Mouse (Mus musculus) frontal cortex, adult (tissue): ENCODE results near the gene Nit1.
"Not testable (repeated sequence)": the region's sequence is repeated elsewhere in the genome, so short reads cannot be mapped to it uniquely, and the experiment has no call there.

Source experiments
- ATAC-seq: cut with Nextera tagmentation; 2 replicates; pipeline ENCODE4 v1.9.2; 2017; ENCODE audit warnings: mild to moderate bottlenecking, moderate library complexity, mixed read lengths; ENCODE audit not compliant: low TSS enrichment

Nit1 gene

DNA sequence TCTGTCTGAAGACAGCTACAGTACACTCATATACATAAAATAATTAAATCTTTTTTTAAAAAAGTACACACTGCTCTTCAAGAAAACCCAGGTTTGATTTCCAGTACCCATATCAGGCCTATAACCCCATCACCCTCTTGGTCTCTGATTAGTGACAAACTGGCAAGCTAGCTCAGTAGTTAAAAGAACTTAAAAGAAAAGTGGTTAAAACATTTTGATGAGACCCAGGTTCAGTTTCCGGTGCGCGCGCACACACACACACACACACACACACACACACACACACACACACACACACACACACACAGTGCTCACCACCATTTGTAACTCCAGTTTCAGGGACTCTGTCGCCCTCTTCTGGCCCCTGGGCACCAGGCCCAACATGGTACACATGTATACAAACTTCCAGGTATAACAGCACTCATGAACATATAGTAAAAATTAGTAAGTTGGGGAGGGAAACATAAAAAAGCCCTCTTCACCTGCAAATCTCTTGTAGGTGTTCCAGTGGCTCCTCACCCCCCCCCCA lies 10.4 kb upstream of the Nit1 start:
- ATAC-seq: no peak

- no peak for ATAC-seq
These were observed 3.8 kb upstream of the Nit1 start for GRCm38 (mm10) chr1:171349210-171349609.

GRCm38 (mm10) chr1:171348665-171349064 lies 3.2 kb upstream of the Nit1 start:
- ATAC-seq: no peak

- peak; percentile 4; the same call in 1 of the 2 replicates for ATAC-seq
These were observed 627 bp upstream of the Nit1 start for GRCm38 (mm10) chr1:171346095-171346450.

DNA sequence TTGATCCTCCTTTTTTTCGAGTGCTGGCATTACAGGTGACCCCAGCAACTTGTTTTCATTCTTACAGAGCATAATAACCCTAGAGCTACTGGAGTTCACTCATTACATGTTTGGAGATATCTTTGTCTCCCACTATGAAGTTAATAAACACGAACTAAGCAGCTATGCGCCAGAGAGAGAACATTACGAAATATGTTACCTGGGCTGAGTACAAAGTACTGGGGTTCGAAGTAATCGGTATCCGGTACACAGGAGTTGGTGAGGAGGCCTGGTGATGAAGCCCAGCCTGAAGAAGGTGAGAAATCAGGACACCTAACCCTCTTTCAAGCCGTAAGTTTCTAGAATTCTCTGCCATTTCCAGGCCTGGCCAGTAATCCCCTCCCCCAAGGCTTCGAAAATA lies 731 bp downstream of the Nit1 start:
- ATAC-seq: no peak

GRCm38 (mm10) chr1:171343922-171344677 lies 1.3 kb downstream of the Nit1 start:
- ATAC-seq: no peak

GRCm38 (mm10) chr1:171342262-171343207 lies 2.9 kb downstream of the Nit1 start:
- ATAC-seq: no peak

DNA sequence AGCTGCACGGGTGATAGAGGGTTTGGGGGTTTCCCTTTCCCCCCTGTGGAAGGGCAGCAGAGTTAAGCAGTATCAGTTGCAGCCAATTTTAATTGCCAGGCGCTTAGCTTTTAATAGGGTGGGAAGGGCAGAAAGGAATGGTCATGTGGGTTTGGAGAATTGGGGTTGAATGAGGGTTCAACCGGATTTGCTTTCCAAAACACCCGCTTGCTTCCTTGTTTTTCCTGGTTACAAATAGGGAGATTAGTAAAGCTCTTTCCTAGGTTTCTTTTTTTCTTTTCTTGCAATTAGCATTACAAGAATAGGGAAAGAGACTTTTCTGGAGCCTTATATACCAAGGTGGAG lies 15.3 kb downstream of the Nit1 start:
- no peak for ATAC-seq

DNA sequence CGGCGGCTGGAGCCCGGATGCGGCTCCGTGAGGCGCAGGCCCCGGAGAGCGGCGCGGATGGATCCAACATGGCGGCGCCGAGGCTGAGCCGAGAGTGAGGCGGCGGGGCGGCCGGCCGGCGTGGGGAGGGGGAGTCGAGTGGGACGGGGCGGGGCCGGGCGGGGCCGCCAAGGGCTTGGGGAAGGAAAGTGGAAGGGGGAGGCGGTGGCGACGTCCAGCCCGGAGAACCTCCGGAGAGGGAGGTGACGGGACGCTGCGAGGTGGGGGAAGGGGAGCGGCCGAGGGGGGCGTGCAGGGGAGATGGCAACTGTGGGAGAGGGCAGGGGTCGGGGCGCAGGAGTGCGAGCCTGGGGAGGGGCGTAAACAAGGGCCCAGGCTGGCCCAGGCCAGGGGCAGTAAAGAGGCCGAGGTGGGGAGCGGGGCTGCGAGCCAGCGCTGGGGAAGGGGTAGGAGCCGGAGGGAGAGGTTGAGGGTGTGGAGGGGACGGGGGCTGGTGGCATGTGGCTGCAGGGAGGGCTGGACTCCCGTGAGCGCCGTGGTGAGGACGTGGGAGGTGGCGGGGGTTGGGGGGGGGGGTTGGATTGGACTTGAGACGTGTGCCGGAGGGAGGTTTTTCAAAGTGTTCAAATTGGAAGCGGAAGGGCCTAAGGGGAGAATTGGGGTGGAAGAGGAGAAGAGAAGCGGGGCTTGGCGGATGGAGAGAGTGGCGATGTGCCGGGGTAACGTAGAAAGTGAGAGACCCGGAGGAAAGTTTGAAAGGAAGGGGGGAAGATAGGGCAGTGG lies 15.8 kb downstream of the Nit1 start:
- ATAC-seq: peak; percentile 45

DNA sequence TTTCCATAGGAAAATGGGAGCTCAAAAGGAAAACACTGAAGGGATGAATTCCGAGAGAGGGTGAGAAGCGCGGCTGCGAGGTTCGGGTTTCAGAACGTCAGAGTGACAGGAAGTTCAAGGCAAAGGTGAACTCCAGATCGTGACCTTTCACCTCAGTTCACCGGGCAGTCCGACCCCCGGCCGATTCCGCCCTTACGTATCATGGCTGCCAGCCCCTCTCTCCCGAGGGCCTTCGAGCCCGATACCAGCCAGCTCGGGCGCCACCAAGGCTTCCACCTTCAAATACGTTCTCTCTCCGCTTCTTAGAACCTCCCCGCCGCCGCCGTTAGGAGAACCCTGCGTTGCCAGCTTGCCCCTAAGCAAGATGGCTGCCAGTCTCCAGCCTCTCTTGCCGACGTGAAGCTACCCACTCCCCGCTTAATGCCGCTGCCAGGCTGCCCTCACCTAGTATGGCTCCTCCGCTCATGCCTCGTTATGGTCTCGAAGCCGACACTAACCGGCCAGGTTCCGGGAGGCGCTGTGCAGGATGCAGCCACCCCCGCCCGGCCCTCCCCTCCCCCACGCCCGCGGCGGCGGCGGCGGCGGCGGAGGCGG lies 16.5 kb downstream of the Nit1 start, which contains the start of gene Dedd:
Gene Dedd, plus strand, starts transcription at position 307 of the 594 bp plus-strand sequence.
- ATAC-seq: peak; percentile 90

DNA sequence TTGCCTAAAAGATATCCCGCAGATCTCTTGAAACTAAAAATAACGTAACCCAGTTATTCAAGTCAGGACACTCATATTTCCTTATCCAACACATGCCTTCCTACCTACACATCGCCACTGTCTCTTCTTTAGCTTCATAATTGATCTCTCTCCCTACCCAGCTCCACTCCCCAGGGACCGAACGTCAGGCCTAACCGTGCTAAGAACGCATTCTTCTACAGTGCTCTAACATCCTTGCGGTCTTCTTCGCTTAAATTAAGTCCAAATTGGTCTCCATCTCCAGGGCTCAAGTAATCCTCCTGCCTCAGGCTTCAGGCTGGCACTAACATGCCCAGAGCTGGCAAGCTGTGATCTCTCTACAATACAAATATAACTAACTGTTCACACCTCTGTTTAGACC lies 17.2 kb downstream of the Nit1 start:
- ATAC-seq: no peak

GRCm38 (mm10) chr1:171326588-171326987 lies 18.9 kb downstream of the Nit1 start:
- not testable (repeated sequence) for ATAC-seq

DNA sequence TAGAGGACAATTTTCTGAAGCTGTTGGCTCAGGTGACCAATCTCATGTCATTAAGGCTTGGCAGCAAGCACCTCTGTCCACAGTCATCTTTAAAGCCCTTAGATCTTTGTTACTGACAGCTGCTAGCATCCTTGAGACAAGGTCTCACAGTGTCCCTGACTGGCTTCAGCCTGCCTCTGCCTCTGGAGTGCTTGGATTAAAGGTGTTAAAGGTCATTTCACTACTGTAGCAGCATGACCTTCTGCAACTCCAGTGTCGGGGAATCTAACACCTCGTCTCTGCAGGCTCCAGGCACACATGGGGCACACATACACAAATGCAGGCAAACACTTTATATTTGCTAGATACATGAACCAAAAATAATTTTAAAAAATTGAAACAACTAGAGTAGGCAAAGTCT lies 19.9 kb downstream of the Nit1 start:
- ATAC-seq: no peak

DNA sequence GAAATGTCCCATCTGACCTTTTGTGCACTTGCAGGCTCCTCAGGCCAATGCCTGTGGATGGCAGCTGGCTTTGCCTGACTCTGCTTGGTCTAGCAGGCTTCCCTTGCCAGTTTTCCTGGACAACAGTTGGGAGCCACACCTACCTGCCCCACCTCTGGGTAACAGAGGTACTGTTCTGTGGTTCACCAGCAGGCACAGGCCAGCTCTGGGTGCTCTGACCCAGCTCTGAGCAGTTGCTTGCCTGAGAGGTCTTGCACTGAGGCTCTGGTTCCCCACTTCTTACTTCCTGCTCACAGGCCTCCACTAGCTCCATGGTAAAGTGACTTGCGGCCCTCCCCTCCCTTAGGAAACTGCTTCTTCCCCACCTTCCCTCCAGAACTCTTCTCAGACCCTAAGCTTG lies 23.4 kb downstream of the Nit1 start:
- ATAC-seq: no peak

DNA sequence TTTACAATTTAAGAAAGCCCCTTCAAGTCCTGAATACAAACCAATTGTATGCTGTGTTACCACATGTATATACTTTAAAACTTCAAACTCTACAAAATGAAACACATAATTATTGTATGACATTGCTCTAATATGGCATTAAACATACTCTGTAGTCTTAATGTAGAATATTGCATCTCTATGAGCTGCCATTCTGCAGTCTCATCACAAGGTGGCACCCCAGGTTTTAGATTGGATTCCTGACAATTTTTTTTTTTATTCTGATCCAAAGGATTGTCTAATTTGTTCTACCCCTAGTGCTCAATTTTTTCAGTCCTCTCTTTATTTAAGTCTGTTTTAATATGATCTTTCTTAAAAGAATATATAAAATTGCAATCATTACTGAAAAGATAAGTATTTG lies 24.0 kb downstream of the Nit1 start:
- ATAC-seq: no peak

DNA sequence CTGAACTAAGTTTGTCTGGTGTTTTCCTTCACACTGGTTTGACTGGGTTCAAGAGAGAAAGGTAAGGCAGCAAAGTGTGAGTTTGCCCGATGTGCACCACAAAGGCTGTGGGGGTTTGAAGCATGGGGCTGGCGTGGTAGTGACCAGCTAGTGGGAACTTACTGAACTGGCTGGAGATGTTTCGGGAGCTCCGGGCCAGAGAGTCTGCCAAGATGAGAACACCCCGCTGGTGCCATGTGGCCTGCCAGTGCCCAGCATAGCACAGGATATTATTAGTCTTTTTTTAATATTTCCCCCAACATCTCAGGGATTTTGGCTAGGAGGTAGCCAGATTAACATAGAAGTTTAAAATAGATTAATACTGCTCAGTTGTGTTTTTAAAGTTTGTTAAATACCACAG lies 25.3 kb downstream of the Nit1 start:
- no peak for ATAC-seq

GRCm38 (mm10) chr1:171319748-171320147 lies 25.7 kb downstream of the Nit1 start:
- no peak for ATAC-seq

- ATAC-seq: no peak
These were observed 36.1 kb downstream of the Nit1 start for GRCm38 (mm10) chr1:171309321-171309720.

DNA sequence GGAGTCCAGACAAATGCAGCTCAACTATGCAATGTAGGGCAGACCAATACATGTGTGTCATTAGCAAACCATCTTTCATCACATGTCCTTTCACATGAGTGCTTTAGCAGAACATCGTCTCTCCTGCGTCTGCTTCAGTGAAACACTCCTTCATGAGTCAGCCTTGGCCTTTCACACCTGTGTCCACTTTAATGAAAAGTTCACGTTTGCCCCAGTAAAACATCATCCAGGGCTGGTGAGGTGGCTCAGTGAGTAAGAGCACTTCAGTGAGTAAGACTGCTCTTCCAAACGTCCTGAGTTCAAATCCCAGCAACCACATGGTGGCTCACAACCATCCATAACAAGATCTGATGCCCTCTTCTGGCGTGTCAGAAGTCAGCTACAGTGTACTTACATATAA lies 39.3 kb downstream of the Nit1 start:
- ATAC-seq: not testable (repeated sequence)

GRCm38 (mm10) chr1:171298226-171298625 lies 47.2 kb downstream of the Nit1 start:
- ATAC-seq: no peak

DNA sequence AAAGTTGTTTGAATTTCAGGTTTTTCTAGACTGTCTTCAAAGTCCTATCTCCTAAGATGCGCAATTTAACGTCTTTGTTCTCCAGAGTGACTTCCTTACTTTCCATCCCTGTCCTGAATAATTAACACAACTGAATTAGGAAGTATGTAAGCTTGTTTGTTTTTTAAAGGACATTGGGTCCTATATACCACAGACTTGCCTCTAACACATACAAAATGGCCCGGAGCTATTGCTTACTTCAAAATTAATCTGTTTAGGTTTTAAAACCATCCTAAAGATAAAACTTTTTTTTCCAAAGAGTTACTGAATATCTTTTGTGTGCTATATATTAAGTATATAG lies 50.4 kb downstream of the Nit1 start:
- 0 out of 2 replicates have a peak, but pooled peaks have one; percentile 6 for ATAC-seq
